Mouse (Mus musculus) CH12.LX (cell line): ENCODE measurements around the gene Zfhx3. TPM values are rescaled to one million over a fixed set of nuclear protein-coding genes. Genes with fewer than 3 reads are reported as not detected.

Experiments used
- DNase-seq: peaks from one replicate; pipeline ENCODE4 v3.0.0-alpha.2; 2013; ENCODE audit errors: extremely low read depth
- H3K27ac ChIP-seq: 2 replicates; pipeline ENCODE4 v1.5.1; 2012; ENCODE audit warnings: low read depth, mild to moderate bottlenecking, control low read depth, moderate library complexity; ENCODE audit not compliant: insufficient read depth
- H3K27me3 ChIP-seq: replicated peaks from 2 replicates; pipeline ENCODE3; 2012; ENCODE audit warnings: inconsistent platforms
- H3K36me3 ChIP-seq, 2 experiments: replicated peaks in 1 of 2; 2 replicates each; pipeline versions ENCODE3 to v1.6.1; 2012; ENCODE audit warnings: inconsistent platforms in 1 of 2, low read length in 1 of 2, mild to moderate bottlenecking in 1 of 2, mixed read lengths in 1 of 2, moderate library complexity in 1 of 2; ENCODE audit not compliant: control insufficient read depth in 1 of 2, insufficient read depth in 1 of 2
- H3K4me1 ChIP-seq, 2 experiments: 2 replicates each; pipeline ENCODE4 v1.6.1; 2012; ENCODE audit warnings: inconsistent platforms in 1 of 2, moderate library complexity in 1 of 2; ENCODE audit not compliant: insufficient read depth in 2 of 2, control insufficient read depth in 1 of 2
- H3K4me2 ChIP-seq: 2 replicates; pipeline ENCODE4 v1.6.1; 2012; ENCODE audit warnings: low read depth, mild to moderate bottlenecking, control low read depth; ENCODE audit not compliant: poor library complexity, insufficient read depth, severe bottlenecking
- H3K4me3 ChIP-seq, 3 experiments: fragments of 150-350 bp in 1 of 3; sonication (generic) in 1 of 3; replicated peaks in 1 of 3; 2 replicates each; pipeline versions ENCODE3 to v1.5.1; 2011 to 2012; ENCODE audit warnings: low read depth in 2 of 3, low read length in 2 of 3, mild to moderate bottlenecking in 2 of 3, moderate library complexity in 2 of 3, control low read depth in 1 of 3, improper control_type of control experiment in 1 of 3, inconsistent platforms in 1 of 3, mixed read lengths in 1 of 3; ENCODE audit not compliant: poor library complexity in 1 of 3
- H3K79me2 ChIP-seq: replicated peaks from 2 replicates; pipeline ENCODE4 v1.6.1; 2012; ENCODE audit warnings: mild to moderate bottlenecking, moderate library complexity; ENCODE audit not compliant: control insufficient read depth, poor library complexity, insufficient read depth, severe bottlenecking; ENCODE audit errors: extremely low read depth
- H3K9ac ChIP-seq: 2 replicates; pipeline ENCODE4 v1.6.1; 2012; ENCODE audit warnings: low read depth, mild to moderate bottlenecking, control low read depth, moderate library complexity; ENCODE audit not compliant: insufficient read depth
- H3K9me3 ChIP-seq: replicated peaks from 2 replicates; pipeline ENCODE3; 2012; ENCODE audit warnings: low read length, inconsistent platforms, mixed read lengths
- BHLHE40 ChIP-seq: IDR thresholded peaks from 2 replicates; pipeline ENCODE4 v1.6.1; 2011; ENCODE audit warnings: mild to moderate bottlenecking, low read depth, low read length, improper control_type of control experiment
- CHD2 ChIP-seq: IDR thresholded peaks from 2 replicates; pipeline ENCODE4 v1.6.1; 2011; ENCODE audit warnings: low read length, improper control_type of control experiment
- ELF1 ChIP-seq: IDR thresholded peaks from 2 replicates; pipeline ENCODE4 v1.6.1; 2014; ENCODE audit warnings: low read depth, mild to moderate bottlenecking, inconsistent platforms, low read length, improper control_type of control experiment
- EP300 ChIP-seq: IDR thresholded peaks from 2 replicates; pipeline ENCODE4 v1.6.1; 2011; ENCODE audit warnings: low read length, improper control_type of control experiment
- ETS1 ChIP-seq: conservative IDR thresholded peaks from 2 replicates; pipeline ENCODE4 v1.6.1; 2012; ENCODE audit warnings: low read depth, mild to moderate bottlenecking, inconsistent platforms, low read length, improper control_type of control experiment, moderate library complexity
- GABPA ChIP-seq: IDR thresholded peaks from 2 replicates; pipeline ENCODE4 v1.6.1; 2012; ENCODE audit warnings: low read depth, low read length, improper control_type of control experiment, inconsistent platforms; ENCODE audit not compliant: insufficient replicate concordance
- IRF4 ChIP-seq: IDR thresholded peaks from 2 replicates; pipeline ENCODE4 v1.6.1; 2014; ENCODE audit warnings: low read depth, mild to moderate bottlenecking, inconsistent platforms, low read length, improper control_type of control experiment
- JUN ChIP-seq: IDR thresholded peaks from 2 replicates; pipeline ENCODE4 v1.6.1; 2011; ENCODE audit warnings: low read depth, mild to moderate bottlenecking, low read length, improper control_type of control experiment, moderate library complexity; ENCODE audit not compliant: insufficient read depth
- JUND ChIP-seq: conservative IDR thresholded peaks from 2 replicates; pipeline ENCODE4 v1.6.1; 2011; ENCODE audit warnings: low read depth, low read length, improper control_type of control experiment
- MAFK ChIP-seq: IDR thresholded peaks from 2 replicates; pipeline ENCODE4 v1.6.1; 2011; ENCODE audit warnings: low read length, improper control_type of control experiment; ENCODE audit not compliant: insufficient replicate concordance
- MAX ChIP-seq: IDR thresholded peaks from 2 replicates; pipeline ENCODE4 v1.6.1; 2011; ENCODE audit warnings: low read length, improper control_type of control experiment
- MAZ ChIP-seq: IDR thresholded peaks from 2 replicates; pipeline ENCODE4 v1.6.1; 2012; ENCODE audit warnings: low read depth, mild to moderate bottlenecking, inconsistent platforms, low read length, improper control_type of control experiment, moderate library complexity
- NRF1 ChIP-seq: IDR thresholded peaks from 2 replicates; pipeline ENCODE4 v1.6.1; 2014; ENCODE audit warnings: low read depth, mild to moderate bottlenecking, inconsistent platforms, low read length, improper control_type of control experiment, moderate library complexity
- PAX5 ChIP-seq: IDR thresholded peaks from 2 replicates; pipeline ENCODE4 v1.6.1; 2012; ENCODE audit warnings: low read length, inconsistent platforms, mixed read lengths
- POLR2AphosphoS2 ChIP-seq: IDR thresholded peaks from 2 replicates; pipeline ENCODE4 v1.6.1; 2011; ENCODE audit warnings: low read depth, low read length, improper control_type of control experiment
- RAD21 ChIP-seq: IDR thresholded peaks from 2 replicates; pipeline ENCODE4 v1.6.1; 2011; ENCODE audit warnings: low read depth, mild to moderate bottlenecking, low read length, improper control_type of control experiment, moderate library complexity
- SMC3 ChIP-seq: IDR thresholded peaks from 2 replicates; pipeline ENCODE4 v1.6.1; 2011; ENCODE audit warnings: low read depth, low read length, improper control_type of control experiment
- TBP ChIP-seq: conservative IDR thresholded peaks from 2 replicates; pipeline ENCODE4 v1.6.1; 2011; ENCODE audit warnings: low read depth, low read length, improper control_type of control experiment
- TCF12 ChIP-seq: IDR thresholded peaks from 2 replicates; pipeline ENCODE4 v1.6.1; 2014; ENCODE audit warnings: low read depth, mild to moderate bottlenecking, inconsistent platforms, low read length, improper control_type of control experiment
- UBTF ChIP-seq: IDR thresholded peaks from 2 replicates; pipeline ENCODE4 v1.6.1; 2012; ENCODE audit warnings: low read depth, mild to moderate bottlenecking, inconsistent platforms, low read length, improper control_type of control experiment, moderate library complexity
- USF1 ChIP-seq: IDR thresholded peaks from 2 replicates; pipeline ENCODE4 v1.6.1; 2014; ENCODE audit warnings: low read depth, mild to moderate bottlenecking, inconsistent platforms, low read length, improper control_type of control experiment
- ZC3H11A ChIP-seq: IDR thresholded peaks from 2 replicates; pipeline ENCODE4 v1.6.1; 2012; ENCODE audit warnings: low read depth, mild to moderate bottlenecking, inconsistent platforms, low read length, improper control_type of control experiment
- ZNF384 ChIP-seq: IDR thresholded peaks from 2 replicates; pipeline ENCODE4 v1.6.1; 2012; ENCODE audit warnings: low read depth, low read length, improper control_type of control experiment, inconsistent platforms
- dilution Hi-C: fragments of 300-500 bp; cut with MboI; formaldehyde crosslinking; loops from 2 replicates; pipeline ENCODE4 v1.14.3; 2020; ENCODE audit warnings: low sequenced_read_pairs; ENCODE audit not compliant: extremely low pct_unique_long_range_greater_than_20kb, extremely low pct_ligation_motif_present
- in situ Hi-C: fragments of 300-500 bp; cut with MboI; formaldehyde crosslinking; loops from 3 replicates; pipeline ENCODE4 v1.14.3; 2019; ENCODE audit warnings: low sequenced_read_pairs, low pct_ligation_motif_present, low pct_unique_long_range_greater_than_20kb, mixed read lengths
- polyA plus RNA-seq: library from polyadenylated mRNA; unstranded; fragments of >175 nt; gene quantifications from 2 replicates; pipeline ENCODE4 v1.2.1, GENCODE M21; 2012; ENCODE audit warnings: low read depth; ENCODE audit not compliant: insufficient read length
- total RNA-seq, 2 experiments: library from RNA; depleted of rRNA; stranded (reverse); fragments of 300-350 nt in 1 of 2; fragments of >200 nt in 1 of 2; gene quantifications; 2 replicates each; pipeline ENCODE4 v1.2.3; 2012 to 2014

The Zfhx3 gene
- total and polyA plus RNA-seq, 3 experiments, result 0.05 to 0.76 (median 0.68) TPM

DNA sequence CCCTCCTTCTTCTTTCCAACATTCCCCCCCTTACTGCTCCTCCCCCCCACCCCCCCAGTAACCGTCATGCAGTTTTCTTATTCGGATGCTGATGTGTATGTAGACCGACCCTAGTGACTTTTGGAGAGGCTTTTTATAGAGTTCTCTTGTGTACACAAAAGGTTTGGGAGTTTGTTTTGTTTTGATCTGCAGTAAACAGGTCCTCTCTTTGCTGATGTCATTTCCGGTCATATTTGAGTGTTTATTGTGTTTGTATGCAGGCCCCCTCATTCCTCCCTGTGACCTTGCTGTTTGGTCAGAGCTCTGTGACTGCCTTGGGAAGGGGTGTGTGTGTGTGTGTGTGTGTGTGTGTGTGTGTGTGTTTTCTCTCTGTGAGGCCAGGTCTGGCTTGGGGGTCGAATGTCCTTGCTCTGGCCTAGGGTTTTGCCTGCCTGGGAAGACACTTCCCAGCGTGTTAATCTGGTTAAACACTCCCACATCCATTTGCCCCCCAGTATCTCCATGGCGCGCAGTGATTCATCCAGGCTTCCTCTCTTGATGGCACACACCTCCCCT is 766.5 kb downstream of the Zfhx3 start:
- Histone ChIP-seq H3K27me3 (peaks cover 23% of the 10 kb centered on the region), H3K4me1 (peaks cover 0 to 36% of the 10 kb centered on the region in 2 experiments; a peak in 3 of 4 replicates), H3K4me2 (no peak overlapping the region), H3K4me3 (no peak overlapping the region), H3K9me3 (no peaks in the 10 kb centered on the region), H3K9ac (no peak overlapping the region), H3K79me2 (no peaks in the 10 kb centered on the region), H3K27ac (no peak overlapping the region), H3K36me3 (no peaks in the 10 kb centered on the region)
- in situ Hi-C loops, result no loop called here
- TF ChIP-seq UBTF, result no peak
- no peak for TF ChIP-seq MAX
- no peak for TF ChIP-seq EP300
- no peak for TF ChIP-seq MAFK
- no peak for TF ChIP-seq JUND
- no peak for TF ChIP-seq PAX5
- no peak for TF ChIP-seq ZNF384
- TF ChIP-seq TBP, result no peak
- no peak for TF ChIP-seq POLR2AphosphoS2
- no peak for TF ChIP-seq GABPA
- no peak for TF ChIP-seq TCF12
- no peak for TF ChIP-seq IRF4
- no peak for TF ChIP-seq ETS1
- TF ChIP-seq CHD2, result no peak
- no peak for TF ChIP-seq BHLHE40
- no peak for TF ChIP-seq ELF1
- TF ChIP-seq SMC3, result no peak
- no peak for TF ChIP-seq NRF1
- TF ChIP-seq JUN, result no peak
- dilution Hi-C loops, result no loop called here
- DNase-seq, result no peak

GRCm38 (mm10) chr8:108709441-108709840 is 767.0 kb downstream of the Zfhx3 start:
- no peak for DNase-seq
- Histone ChIP-seq H3K9ac (no peak overlapping the region), H3K4me2 (no peak overlapping the region), H3K4me3 (no peak overlapping the region), H3K27me3 (peaks cover 22% of the 10 kb centered on the region), H3K9me3 (no peaks in the 10 kb centered on the region), H3K36me3 (no peaks in the 10 kb centered on the region), H3K4me1 (peaks cover 0 to 41% of the 10 kb centered on the region in 2 experiments; a peak in 3 of 4 replicates), H3K79me2 (no peaks in the 10 kb centered on the region), H3K27ac (no peak overlapping the region)
- TF ChIP-seq RAD21 (no peak), PAX5 (no peak), MAZ (no peak), ZC3H11A (no peak), USF1 (no peak)
- in situ Hi-C loops, result no loop called here
- dilution Hi-C loops, result no loop called here
